Mouse (Mus musculus) testis, postnatal 10 days (tissue): Measurements from ENCODE around the gene Ttc39d.
"Not testable (repeated sequence)": the region's sequence is repeated elsewhere in the genome, so short reads cannot be mapped to it uniquely, and the experiment has no call there.

Source experiments
- DNase-seq: peaks from one replicate; pipeline ENCODE4 v3.0.0; 2021; ENCODE audit warnings: low spot score

Ttc39d gene

DNA sequence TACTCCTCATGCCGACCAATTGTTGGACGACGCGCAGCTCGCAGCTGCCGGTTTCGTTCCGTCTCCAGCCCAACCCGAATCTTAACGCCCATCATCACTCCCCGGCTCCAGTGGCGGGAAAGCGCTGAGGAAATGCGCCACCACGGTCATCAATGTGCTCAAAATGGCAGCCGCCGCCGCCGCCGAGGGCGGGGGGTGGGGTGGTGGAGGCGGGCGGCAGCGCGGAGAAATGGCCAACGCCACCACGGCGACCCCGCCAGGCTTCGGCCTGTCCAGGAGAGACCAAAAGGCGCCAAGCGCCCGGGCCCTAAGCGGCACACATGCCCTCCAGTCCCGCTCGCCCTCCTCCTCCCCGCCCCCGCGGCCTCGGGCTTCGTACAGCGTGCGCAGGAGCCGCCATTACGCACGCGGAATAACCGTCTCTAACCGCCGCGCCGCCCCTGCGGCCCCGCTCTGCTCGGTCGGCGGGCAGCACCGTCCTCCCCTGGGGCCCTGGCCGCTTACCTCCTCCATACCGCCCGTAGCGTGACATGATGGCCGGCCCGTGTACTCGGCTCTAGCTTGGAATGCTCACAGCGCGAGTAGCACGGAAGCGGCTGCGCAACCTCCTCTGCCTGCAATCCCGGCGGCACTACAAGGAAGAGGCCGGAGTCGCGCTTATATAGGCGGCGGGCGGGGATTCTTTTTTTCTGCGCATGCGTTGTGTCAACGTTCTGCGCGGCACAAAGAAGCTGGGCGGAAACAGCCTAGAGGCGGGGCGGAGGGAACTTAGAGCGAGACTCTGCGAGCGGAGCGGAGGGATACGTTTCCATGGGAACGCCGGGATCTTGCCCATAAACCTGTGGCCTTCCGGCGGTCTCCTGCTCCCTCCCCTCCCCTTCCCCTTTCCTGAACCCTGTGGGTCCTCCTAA, at the start of gene Ttc39d, which contains the start of gene Srsf7:
TSS of gene Ttc39d (plus strand) at position 790 of the 911 bp plus-strand sequence.
TSS of gene Srsf7 (minus strand) at position 637 of the 911 bp plus-strand sequence.
- DNase-seq = peak; percentile 99

DNA sequence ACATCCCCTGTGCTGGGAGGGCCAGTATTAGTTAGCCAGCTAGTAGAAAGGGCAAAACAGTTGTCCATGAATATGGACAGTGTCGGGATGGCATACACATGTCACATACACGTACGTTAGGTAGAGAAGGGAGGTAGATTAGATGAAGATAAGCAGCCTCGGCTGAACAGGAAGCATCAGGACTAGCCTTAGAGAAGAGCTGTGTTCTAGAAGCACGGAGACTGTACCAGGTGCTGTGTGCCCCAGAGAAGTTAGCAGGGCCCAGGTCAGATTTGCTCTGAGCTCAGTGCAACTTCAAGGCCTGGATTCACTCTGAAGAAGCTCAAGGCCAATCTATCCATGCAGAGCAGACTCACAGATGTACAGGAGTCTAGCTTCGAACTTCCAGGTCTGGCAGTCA, 49.8 kb upstream of the Ttc39d start:
- DNase-seq = no peak

DNA sequence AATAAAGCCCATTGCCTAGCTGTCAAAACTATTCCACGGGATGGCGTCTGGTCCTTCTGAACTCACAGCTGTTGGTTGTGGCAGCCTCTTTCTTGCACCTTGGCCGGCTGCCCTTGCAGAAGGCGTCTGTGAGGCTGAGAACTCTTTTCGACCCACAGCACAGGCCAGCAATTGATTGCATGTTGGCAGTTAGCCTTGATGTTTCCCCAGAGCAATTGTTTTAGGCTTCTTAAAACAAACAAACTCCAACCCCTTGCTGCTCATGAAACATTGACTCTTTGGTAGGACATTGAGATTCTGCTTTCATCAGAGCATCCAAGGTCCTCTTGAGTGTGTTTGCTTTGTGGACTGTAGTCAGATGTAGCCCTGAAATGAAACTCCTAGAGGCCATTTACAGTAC, 46.8 kb upstream of the Ttc39d start:
- peak; percentile 74 for DNase-seq

DNA sequence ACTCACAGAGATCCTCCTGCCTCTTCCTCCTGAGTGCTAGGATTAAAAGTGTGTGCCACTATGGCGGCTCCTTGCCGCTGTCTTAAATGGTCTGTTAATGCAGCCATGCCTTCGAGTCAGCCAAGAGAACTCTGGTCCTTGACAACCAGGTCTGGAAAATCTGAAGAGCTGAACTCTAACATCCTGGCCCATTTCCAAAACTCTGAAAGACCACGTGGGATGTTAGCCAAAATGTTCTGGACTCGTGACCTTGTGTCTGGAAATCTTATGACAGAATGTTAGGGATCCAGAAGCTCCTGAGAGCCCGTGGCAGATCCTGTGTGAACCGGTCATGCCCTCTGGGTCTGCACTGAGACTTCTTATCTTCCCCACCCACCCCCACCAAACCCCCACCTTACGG, 43.3 kb upstream of the Ttc39d start:
- DNase-seq = no peak

DNA sequence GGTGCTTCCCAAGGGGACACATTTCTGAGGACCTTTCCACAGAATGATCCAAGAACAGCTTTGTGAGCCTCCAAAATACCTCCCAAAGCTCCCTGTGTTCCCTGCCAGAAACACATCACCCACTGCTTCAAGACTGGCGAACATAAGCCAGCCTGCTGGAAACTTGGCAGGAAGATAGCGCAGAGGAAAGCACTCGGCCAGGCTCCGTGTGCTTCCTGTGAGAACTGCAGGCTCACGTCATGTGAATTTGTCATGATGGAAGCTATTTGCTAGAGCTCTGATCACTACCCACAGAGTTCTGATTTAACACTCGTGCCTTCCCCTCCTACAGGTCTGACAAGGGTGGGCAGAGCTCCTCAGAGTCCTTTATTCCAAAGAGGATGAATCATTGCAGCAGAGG, 41.5 kb upstream of the Ttc39d start:
- DNase-seq = no peak

DNA sequence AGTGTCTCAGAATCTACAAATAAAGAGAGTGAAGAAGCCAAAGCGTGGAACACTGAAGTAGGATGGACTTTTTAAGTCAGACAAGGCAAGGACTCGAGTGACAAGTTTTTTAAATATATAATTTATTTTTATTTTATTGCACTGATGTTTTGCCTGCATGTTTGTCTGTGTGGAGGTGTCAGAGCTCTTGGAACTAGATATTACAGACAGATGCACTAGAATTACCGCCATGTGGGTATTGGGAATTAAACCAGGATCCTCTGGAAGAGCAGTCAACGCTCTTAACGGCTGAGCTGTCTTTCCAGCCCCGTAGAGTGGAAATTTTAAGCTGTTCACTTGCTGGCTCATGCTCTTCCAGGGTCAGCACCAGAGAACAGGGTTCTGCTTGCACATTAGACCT, 40.9 kb upstream of the Ttc39d start:
- DNase-seq = no peak

DNA sequence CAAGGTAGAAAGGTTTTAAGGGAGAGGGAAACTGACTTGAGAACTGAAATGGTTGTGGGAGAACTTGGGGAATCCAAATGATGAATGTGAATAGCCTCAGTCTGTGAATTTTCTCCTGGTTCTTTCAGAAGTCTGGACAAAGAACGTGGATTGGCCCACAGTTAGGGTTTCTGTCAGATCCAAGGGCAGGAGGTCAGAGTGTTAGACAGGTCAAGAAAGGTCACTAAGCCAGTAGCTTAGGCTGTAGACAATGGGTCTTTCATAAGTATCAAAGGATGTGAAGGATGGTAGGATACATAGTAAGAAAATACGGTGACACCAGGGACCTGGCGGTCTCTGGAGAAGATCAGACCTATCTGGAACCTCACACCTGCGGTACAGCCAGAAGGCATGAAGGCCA, 39.8 kb upstream of the Ttc39d start:
- no peak for DNase-seq

DNA sequence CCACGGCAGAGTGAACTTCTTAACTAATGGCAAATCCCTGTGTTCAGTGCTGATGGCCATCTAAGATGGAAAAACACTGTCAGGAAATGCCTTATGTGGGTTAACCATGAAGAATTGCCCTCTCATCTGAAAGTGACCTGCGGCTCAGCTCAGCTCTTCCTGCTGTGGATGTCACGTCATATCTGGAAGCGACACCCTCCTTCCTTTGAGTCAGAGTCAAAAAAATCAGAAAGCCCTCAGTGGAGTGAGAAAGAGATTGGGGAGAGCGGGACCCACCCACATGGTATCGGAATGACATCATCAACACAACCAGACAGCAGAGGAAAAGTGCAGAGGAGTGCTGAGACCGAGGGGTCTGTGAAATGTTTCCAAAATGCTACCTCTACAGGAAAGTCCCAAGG, 39.4 kb upstream of the Ttc39d start:
- DNase-seq = no peak

DNA sequence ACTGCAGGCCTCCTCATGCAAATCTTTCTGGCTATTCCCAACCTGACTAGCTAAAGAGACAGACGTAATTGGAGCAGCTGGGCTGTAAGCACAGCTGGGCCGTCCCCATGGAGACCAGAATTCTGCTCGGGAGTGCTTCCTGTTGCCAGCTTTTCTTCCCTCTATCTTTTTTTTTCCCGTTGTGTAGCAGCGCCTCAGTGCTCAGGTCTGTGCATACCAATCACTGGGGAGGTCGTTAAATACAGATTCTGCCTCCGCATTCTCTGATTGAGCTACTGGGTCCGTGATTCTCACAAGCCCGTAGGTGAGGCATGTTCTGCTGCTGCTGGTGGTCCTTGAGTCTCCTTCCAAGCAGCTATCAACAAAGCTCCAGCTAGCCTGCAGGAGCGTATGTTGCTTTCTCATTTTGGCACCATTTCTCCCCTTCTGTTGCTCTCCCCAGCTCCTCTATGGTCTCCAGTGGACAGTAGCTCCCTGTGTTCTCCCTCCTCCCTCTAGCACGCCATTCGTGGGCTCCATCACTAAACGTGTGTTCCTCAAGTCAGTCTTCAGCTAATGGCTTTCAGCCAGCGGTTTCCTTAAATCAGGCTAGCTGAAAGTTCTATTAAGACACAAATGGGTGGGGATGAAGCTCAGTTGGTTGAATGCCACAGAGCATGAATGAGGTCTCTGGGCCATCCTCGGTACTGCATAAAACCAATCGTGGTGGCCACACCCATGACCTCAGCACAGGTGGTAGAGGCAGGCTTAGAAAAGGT, 38.7 kb upstream of the Ttc39d start:
- DNase-seq = peak; percentile 51

DNA sequence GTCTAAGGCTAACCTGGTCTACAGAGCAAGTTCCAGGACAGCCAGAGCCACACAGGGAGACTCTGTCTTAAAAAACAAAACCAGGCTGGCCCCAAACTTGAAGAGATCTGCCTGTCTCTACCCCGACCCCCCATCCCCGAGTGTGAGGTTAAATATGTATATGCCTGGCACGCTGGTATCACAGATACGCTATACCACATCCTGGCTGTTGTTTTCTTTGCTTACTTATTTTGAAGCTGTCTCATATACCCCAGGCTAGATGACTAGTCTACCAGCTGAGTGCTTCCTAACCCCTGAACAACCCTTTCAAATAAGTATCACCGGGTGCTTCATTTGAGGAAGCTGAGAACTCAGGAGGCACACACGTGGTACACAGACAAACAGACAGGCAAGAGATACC, 37.5 kb upstream of the Ttc39d start:
- no peak for DNase-seq

DNA sequence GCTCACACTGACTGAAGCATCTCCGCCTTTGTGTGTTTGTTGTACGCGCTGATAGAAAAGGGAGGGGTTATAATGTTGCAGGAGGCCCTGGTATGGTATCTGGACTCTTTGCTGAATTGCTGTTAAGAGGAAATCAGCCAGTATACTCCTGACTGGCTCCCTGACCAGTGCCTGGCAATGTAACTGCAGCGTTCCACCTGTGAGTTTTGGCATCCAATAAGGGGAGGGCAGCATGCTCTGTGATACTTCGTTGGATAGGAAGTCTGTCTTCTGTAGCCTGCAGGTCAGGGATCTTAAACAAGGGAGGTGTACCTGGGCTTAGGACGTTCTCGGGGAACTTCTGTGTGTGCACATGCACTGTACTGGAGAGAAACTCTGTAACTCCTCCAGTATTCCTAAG, 36.3 kb upstream of the Ttc39d start:
- DNase-seq = no peak

DNA sequence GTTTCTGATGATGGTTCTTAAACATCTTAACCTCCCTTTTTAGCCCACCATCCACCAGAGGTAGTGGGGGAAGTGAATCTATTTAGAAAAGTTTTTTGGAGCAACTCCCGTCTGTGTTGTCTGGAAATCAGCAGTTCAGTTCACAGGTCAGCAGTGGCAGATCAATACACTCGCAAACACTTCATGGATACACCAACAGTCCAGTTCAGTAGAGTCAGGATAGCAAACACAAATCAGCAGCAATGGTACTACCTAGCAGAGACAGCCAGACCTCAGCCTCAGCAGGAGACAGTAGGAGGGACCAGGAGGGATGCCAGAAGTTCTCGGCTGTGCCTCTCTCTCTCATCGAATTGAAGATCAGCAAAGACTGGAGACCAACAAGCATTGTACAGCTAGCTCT, 35.3 kb upstream of the Ttc39d start:
- DNase-seq = no peak

DNA sequence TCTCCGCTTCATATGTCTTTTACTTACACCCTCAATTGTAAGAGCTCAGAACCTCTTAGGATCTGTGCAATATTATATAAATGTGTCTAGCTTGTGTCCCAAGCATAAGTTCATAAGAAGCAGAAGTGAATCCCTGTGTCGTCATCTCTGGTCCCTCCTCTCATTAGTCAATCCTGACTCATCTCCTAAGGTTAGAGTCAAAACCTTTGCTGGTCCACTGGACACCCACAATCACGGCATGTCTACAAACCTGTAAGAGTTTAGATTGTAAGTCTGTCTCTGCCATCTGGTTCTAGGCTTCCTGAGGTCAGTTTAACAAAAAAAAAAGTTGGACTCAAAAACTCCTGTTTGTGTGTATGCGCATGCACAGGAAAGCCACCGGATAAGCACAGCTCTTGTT, 34.5 kb upstream of the Ttc39d start:
- DNase-seq = no peak

DNA sequence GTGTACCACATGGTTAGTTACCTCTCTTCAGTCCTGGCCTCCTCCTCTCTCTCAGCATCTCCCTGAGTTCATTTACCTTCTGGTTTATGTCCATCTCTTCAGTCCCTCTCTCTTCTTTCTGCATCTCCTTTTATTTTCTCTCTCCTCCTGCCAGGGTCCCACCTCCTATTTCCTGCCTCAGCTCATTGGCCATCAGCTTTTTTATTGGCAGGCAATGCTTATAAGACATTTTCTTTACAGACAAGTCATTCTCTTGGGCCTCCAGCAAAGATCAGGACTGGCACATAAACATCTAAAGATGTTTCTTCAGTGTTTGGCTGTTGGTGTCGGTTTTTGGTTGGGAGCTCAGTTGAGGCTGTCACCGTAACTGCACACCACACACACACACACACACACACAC, 33.6 kb upstream of the Ttc39d start:
- no peak for DNase-seq

DNA sequence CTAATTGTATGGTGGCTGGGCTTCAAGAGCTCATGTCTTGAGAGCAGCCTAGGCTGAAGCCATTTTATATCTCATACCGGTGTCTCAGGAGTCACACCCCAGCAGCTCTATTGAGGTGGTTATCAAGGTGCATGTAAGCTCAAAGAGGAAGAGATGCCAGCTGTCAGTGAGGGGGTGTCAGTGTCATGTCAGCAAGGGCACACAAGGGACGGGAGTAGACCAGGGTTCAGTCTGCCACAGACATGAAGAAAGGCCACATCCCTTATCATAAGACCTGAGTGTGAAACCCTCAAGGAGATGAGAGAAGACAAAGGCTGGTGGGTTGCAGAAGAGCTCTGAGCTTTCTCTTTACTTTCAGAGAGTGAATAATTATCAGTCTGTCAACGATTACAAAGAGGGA, 33.1 kb upstream of the Ttc39d start:
- no peak for DNase-seq

DNA sequence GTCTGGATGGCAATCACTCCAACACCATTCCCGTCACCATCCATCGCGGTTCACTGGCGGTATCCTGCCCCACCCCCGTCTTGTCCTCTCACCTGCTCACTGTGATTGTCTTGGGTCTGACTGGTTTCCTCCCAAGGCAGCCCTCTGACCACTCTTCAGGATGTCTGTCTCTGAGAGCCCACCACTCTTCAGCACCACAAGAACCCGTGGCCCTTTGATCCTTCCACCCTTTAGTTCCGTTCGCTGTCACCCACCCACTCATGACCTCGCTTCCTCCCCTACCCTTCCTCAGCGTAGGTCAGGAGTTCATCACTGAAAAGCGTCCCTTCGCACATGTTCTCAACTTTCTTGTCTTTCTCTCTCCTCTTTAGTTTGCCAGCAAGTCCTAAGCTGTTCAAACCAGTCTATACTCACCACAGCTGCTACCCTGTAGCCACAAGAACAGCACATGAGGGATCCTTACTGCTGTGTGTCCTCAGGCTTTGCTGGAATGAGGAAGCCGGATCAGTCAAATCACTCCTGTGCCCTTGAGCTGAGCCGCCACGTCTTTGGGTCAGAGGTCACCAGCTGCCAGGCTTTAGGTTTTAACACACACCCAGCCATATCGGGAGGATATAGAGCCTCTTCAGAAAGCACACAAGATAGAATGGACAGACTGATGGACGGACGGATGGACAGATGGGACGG, 32.4 kb upstream of the Ttc39d start:
- no peak for DNase-seq

DNA sequence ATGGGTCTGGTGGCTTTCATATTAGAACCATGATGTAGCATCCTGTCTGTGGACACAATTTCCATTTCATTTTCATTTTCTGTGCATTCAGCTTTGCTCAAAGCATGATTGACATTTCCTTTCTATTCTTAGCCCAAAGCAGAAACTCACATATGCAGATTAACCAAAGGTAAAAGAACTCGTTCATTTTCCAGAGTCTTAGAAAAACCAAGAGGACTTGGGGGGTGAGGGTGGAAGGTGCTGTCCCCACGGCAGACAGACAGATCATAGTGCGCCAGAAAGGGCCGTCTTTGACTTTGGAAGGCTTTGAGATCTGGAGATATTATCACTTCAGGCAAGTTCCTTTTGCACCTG, 31.9 kb upstream of the Ttc39d start:
- no peak for DNase-seq

DNA sequence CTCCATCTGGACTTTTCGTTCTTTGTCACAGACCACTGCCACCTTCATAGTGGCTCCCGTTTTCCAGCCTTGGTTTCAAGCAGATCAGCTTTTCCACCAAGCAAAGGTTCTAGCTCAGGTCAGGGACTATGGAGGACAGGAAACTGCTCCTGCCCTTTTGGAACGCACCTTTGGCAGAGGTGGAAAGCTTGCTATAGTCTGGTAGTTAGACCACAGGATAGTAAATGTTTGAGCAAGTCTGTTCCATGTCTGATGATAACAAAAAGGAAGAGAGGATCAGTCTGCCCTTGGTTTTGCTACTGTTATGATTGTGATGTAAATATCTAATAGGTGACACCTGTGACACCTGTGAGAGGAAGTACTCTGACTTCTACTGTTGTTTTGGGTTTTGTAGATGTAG, 31.3 kb upstream of the Ttc39d start:
- no peak for DNase-seq

DNA sequence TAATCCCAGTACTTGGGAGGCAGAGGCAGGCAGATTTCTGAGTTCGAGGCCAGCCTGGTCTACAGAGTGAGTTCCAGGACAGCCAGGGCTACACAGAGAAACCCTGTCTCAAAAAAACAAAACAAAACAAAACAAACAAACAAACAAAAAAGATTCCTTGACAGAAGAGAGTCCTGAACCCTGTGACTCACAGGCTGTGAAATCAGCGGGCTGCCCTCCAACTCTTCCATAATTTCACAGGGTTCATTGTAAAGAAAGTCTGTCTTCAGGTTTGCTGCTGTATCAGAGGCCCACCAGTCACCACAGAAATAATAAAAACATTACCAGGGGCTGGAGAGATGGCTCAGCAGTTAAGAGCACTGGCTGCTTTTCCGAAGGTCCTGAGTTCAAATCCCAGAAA, 28.4 kb upstream of the Ttc39d start:
- DNase-seq = not testable (repeated sequence)

DNA sequence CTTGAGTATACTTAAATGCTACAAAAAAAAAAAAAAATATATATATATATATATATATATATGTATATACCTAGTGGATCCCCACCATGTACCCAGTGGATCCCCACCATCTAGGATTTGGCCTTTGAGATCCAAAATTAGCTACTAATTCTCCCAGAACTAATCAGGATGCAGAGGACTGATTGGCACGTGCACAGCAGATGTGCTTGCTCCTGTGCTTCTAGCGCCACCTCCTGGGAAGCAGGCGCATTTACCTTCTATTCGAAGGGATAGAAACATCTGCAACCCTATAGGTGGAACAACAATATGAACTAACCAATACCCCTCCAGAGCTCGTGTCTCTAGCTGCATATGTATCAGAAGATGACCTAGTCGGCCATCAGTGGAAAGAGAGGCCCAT, 27.3 kb upstream of the Ttc39d start:
- peak; percentile 83 for DNase-seq

DNA sequence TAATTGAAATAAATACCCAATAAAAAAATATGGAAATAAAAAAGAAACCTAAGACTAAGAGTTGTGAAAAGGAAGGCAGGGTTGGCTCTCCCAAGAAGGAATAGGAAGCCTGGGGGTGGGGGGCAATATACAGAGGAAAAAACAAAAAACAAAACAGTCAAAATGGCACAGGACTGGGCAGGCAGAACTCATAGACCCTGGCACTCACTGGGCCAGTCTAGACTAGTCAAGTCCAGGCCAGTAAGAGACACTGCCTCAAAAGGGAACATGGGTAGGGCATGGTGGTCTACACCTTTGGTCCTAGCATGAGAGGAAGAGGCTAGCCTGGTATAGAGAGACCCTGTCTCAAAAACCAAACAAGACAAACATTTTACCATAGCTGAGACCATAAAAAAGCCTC, 26.8 kb upstream of the Ttc39d start:
- no peak for DNase-seq

DNA sequence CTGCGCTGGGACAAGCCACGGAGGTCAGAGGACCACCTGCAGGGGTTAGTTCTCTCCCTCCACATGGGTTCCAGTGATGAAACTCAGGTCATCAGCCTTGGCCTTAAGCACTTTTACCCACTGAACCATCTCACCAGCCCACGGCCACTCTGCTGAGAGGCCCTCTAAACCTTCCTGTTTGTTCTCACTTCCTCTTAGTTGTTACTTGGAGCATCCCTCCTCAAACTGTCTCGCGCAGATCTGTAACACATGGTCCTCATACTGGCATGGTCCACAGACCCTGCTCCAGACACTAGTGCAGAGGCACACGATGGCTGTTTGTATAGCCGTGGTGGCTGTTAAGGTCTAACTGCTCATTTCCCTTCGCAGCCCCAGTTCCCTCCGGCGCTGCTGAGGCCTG, 23.6 kb upstream of the Ttc39d start:
- DNase-seq = no peak

DNA sequence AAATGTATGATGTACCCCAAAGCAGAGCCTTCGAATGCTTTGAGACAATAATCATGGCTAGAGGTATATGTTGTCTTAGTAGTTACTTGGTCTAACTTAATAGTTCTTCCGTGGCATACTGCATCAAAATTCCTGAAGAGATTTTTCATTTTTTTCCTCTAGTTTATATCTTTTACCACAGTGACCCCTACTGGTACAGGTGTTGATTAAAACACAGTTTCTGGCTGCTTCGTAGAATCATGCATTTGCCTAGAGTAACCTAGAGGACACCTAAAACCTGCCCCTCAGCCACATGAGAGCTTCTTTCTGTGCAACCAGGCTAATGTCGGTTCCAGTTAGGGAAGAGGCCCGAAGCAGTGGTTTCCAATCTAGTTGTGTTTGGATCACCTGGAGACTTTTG, 14.2 kb upstream of the Ttc39d start:
- DNase-seq = no peak
